Mouse (Mus musculus) heart, adult 11 months (tissue): Measurements from ENCODE around the gene Wdr24.
"Not testable (repeated sequence)": the region's sequence is repeated elsewhere in the genome, so short reads cannot be mapped to it uniquely, and the experiment has no call there.

Source experiments
- DNase-seq: peaks from one replicate; pipeline ENCODE4 v3.0.0; 2022

Wdr24 gene

GRCm38 (mm10) chr17:25823452-25823851 lies at the start of gene Wdr24:
Gene Wdr24 (plus strand): TSS chr17:25823627.
- DNase-seq, result peak; percentile 96

GRCm38 (mm10) chr17:25775318-25776062 lies 47.9 kb upstream of the Wdr24 start:
- peak; percentile 86 for DNase-seq

- DNase-seq, result peak; percentile 90
Observed at GRCm38 (mm10) chr17:25777948-25778347, 45.5 kb upstream of the Wdr24 start.

DNA sequence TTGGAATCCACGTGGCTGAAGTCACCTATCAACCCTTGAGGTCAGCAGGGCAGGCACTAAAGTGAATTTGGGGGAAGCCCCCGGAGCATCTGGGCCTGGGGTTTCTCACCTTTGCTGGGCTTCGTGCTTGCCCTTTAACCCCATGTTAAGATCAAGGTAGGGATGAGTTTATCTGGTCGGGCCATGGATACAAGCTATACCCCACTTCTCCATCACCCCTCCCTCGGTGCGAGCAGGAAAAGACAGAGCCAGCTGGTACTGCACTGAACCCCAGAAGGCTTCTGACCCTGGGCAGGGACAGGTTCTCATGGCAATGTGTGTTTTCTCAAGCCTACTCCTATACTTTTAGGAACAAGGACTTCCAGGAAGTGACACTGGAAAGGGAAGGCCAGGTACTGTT lies 42.1 kb upstream of the Wdr24 start:
- DNase-seq, result peak; percentile 90

DNA sequence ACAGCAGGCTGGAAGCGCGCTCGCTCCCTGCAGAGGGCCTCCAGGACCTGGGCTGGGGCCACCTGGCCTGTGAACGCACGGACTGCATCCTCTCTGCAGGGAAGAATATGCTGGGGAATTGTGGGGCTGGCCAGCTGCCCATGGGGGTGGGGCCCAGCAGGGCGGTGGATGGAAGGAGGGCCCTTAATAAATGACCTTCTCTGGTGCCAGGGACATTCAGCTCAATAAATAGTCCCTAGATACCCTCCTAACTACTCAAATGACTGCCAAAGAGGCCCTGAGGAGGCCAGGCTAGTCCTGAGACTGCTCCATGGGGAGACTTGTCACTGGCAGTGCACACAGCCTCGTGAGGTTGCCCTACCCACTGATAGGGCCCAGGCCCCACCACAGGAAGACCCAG lies 40.3 kb upstream of the Wdr24 start:
- peak; percentile 96 for DNase-seq

DNA sequence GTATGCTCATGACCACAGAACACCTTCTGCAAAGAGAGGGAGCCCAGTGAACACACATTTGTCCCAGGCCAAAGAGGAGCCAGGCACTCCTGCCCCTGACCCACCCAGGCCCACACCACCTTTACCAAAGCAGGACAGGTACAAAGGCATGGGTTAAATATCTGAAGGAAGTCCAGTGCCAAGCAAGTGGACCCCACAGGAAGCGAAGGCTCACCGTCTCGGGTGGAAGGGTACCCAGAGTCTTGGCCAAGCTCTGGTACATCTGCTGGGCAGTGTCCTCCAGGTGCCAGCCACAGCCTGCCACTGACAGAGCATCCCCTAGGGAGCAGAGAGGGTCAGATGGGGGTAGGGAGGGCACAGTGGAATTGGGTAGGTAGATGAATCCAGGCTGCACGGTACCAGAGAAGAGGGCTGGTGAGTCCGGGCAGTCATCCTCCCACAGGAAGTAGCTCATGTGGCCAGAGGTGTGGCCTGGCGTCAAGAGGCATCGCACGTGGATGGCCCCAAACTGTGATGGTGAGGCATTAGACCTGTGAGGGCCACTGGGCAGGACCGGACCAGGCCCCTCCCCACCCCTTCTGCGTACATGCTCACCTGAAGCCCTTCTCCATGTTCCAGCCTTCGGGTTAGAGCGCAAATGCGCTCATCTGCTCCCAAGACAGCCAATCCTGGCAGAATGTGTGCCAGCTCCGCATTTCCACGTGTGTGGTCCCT lies 39.4 kb upstream of the Wdr24 start:
- peak; percentile 93 for DNase-seq

DNA sequence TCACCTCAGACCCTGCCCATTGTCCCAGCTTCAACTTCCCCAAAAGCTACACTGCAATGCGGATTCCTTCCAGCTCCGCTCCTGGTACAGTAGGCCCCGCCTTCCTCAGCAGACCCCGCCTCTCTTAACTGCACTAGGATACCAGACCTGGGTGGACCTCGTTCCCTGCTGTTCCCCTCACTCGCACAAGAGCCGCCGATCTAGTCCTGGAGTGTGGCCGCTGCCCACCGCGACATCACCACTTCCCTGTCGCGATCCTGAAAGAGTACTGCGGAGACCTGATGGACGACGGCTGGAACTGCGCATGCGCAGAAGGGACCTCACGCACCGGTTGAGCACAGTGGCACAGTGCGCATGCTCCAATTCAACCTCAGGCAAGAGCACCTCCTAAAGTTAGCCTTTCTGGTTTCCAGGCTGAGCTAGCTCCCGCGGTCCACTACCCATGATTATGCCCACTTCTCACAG lies 38.1 kb upstream of the Wdr24 start, which contains the start of gene Haghl:
Gene Haghl, minus strand, starts transcription at position 393 of the 465 bp plus-strand sequence.
- DNase-seq, result peak; percentile 100

DNA sequence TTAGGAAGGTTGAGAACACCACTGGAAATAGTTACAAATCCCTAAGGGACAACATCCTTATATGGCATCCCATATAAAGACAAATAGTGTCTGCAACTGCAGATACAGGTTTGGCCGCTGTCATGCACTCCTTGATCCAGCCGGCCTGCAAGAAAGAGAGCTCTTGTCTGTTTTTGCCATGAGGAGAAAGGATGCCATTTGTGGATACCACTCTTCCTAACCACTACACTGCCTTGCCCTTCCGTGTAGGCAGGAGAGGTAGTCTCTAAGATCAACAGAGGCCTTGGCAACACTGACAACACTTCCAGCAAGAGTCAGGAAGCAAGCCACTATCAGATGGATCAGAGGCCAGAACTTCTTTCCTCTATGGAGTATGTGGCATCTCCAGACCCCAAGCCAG lies 37.1 kb upstream of the Wdr24 start, which contains the start of gene Ccdc78:
Gene Ccdc78, plus strand, starts transcription at position 301 of the 400 bp plus-strand sequence.
- DNase-seq, result no peak

DNA sequence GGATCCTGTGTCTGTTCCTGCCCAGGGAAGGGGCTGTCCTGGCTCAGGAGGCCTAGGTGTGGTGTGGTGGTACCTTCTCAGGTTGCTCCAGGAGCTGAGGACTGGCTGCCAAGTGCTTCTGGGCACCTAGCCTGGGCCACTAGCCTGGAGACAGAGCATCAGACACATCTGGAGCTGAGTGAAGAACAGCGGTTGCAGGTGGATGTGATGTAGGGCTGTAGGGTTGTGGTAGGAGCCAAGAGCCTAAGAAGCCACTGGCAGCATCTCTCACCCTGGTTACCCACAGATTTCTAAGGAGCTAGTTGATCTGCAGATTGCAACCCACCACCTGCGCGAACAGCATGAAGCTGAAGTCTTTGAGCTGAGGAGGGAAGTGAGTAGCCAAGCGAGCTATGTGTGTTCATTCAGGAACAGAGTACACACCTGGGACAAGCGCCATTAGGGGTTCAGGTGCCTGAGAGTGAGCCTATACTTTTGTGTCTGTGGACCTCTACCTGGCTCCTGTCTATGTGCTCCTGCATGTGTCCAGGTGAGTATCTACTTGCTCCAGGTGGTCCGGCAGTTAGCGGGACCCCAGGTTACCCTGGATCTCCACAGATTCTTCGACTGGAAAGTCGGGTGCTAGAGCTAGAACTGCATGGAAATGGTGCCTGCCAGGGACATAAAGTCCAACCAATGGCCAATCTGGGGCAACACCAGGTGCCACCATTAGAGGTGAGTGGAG lies 36.5 kb upstream of the Wdr24 start:
- peak; percentile 90 for DNase-seq

- DNase-seq, result peak; percentile 94
Observed at GRCm38 (mm10) chr17:25791320-25791842, 32.0 kb upstream of the Wdr24 start.

DNA sequence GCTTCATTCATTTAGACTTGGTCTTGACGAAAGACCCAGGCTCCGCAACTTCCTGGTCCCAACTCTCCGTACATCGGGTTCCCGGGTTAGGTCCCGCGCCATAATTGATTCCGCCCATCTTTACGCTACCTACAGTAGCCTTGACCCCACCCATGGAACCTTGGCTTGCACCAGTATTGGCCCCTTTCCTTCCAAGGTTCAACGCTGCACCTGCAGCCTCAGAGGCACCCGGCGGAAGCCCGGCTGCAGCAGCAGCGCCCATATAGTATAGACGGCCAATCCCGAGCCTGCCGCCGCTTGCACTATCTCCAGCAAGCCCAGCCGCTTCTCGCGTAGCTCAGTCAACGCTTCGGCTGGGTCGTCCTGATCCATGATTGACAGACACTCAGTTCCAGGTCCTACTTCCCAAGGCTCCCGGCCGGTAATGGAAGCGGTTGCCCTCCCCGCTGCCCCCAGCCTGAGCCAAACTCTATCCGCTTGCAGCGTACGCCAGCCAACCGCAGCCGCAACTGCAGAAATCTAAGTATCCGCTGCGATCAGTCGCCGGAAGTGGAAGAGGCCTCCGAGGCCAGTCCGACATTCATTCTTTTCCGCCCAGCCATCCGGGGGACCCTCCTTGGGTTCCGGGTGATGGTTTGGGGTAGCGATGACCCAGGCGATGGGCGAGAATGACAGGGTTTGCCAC lies 31.4 kb upstream of the Wdr24 start:
- DNase-seq, result peak; percentile 98

DNA sequence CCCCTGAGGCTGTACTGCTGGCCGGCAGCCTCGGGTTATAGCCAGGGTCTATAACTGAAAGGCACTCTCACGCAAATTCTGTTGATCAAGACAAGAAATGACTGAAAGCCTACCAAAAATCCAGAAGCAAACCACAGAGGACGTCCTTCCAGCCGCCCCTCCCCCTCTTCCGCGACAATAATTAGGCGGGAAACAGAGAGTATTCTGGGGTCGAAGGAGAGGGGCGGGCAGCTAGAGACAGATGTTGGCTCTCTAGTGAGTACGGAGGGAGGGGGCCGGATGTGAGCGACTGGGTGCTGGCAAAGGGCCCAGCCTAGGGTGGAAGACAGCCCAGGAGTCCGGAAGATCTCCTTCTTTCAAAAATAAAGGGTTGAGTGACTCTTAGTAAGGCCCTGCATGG lies 30.8 kb upstream of the Wdr24 start, which contains the start of gene Fam173a:
Gene Fam173a, minus strand, starts transcription at position 287 of the 400 bp plus-strand sequence.
- peak; percentile 99 for DNase-seq

GRCm38 (mm10) chr17:25794197-25794596 lies 29.2 kb upstream of the Wdr24 start:
- no peak for DNase-seq

- peak; percentile 92 for DNase-seq
Observed at GRCm38 (mm10) chr17:25794998-25795397, 28.4 kb upstream of the Wdr24 start.

- DNase-seq, result peak; percentile 94
Observed at GRCm38 (mm10) chr17:25795609-25796092, 27.8 kb upstream of the Wdr24 start, which contains the start of gene AC134908.4. Gene AC134908.4 (minus strand): TSS chr17:25795659.

GRCm38 (mm10) chr17:25796211-25796771 lies 27.1 kb upstream of the Wdr24 start:
- DNase-seq, result peak; percentile 96

DNA sequence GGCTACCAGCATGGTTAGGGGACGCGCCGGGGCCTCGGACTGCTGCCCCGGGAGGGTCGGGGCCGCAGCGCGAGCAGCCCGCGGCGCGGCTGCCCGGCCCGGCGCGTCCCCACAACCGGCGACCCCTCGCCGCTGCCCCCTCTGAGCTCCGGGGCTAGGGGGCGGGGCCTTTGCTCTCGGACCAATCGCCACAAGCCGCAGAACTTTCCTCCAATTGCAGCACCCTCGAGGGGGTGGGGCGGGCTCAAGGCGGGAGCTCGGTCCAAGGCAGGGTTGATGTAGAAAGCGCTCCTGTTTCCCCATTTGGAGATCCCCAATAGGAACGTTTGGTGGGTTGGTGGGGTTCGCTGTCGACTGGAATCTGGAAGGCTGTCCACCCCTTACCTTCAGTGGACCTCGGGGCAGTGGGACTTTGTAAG lies 26.5 kb upstream of the Wdr24 start, which contains the start of gene Metrn:
Gene Metrn, minus strand, starts transcription at position 186 of the 419 bp plus-strand sequence.
- DNase-seq, result peak; percentile 100

DNA sequence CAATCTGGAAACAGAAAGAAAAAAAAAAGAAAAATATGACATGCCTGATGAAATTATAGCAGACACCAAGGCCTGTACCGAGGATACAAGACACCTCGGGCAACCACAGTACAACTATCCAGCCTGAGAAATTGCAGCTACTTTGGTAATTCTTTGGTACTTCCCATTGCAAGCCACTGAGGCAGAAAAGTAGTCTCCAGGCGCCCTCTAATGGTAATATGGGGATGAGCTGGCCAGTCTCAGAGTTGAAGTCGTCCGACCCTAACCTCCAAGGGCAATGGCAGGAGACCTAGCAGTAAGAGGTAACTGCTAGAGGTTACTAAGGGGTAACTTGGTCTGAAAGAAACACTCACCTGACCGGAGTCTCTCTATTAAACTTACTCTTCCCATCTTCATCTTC lies 22.4 kb upstream of the Wdr24 start:
- DNase-seq, result peak; percentile 95

- DNase-seq, result peak; percentile 95
Observed at GRCm38 (mm10) chr17:25802825-25803517, 20.5 kb upstream of the Wdr24 start.

- no peak for DNase-seq
Observed at GRCm38 (mm10) chr17:25806507-25806906, 16.9 kb upstream of the Wdr24 start.

GRCm38 (mm10) chr17:25807452-25807851 lies 16.0 kb upstream of the Wdr24 start:
- DNase-seq, result not testable (repeated sequence)
